Mouse (Mus musculus) cortical plate, adult 2 months (tissue): ENCODE measurements around the gene Mdh2.

Source experiments
- CTCF ChIP-seq: fragments of 200-500 bp; IDR thresholded peaks from 2 replicates; pipeline ENCODE4 v1.5.1; 2011; ENCODE audit warnings: mild to moderate bottlenecking, control low read depth, low read length; ENCODE audit not compliant: insufficient read depth; ENCODE audit errors: extremely low read depth
- POLR2A ChIP-seq: fragments of 200-500 bp; IDR thresholded peaks from 2 replicates; pipeline ENCODE4 v1.6.1; 2011; ENCODE audit warnings: mild to moderate bottlenecking, low read length, control low read depth; ENCODE audit not compliant: insufficient read depth; ENCODE audit errors: extremely low read depth

- TF ChIP-seq CTCF (no peak), POLR2A (no peak)
Measured at GRCm38 (mm10) chr5:135824517-135824916, 46.2 kb downstream of the Mdh2 start.
